ENCODE assay signal across 7 mouse cellular contexts in genomic region chr4:132420471-132420870, GRCm38 (mm10). TPM values are rescaled to one million over a fixed set of nuclear protein-coding genes. Genes with fewer than 3 reads are reported as not detected.
DNase-seq lines count a peak whose midpoint lies in the region; ATAC-seq lines count a peak whose summit lies in the region.

No protein-coding gene starts in this region.

- peaks cover 5% of the 10 kb centered on the region; the same call in 1 of the 2 replicates for H3K4me1 ChIP-seq in neural tube, embryonic 11.5 days (ENCODE audit: control insufficient read depth, insufficient read depth, low read length)
- peaks cover 14% of the 10 kb centered on the region for H3K4me1 ChIP-seq in forebrain, embryonic 14.5 days (ENCODE audit: control insufficient read depth, insufficient read depth, low read length)
- peaks cover 55% of the 10 kb centered on the region for H3K4me1 ChIP-seq in liver, embryonic 12.5 days

- H3K36me3 ChIP-seq in neural tube, embryonic 11.5 days (ENCODE audit: control insufficient read depth, insufficient read depth, low read length) = no peaks in the 10 kb centered on the region
- H3K36me3 ChIP-seq in forebrain, embryonic 14.5 days (ENCODE audit: control insufficient read depth, insufficient read depth, low read length) = no peaks in the 10 kb centered on the region
- no peaks in the 10 kb centered on the region for H3K36me3 ChIP-seq in liver, embryonic 12.5 days

- no peak overlapping the region for H3K27ac ChIP-seq in neural tube, embryonic 11.5 days (ENCODE audit: low read depth, low read length)
- no peak overlapping the region for H3K27ac ChIP-seq in forebrain, embryonic 14.5 days (ENCODE audit: low read depth, low read length)
- H3K27ac ChIP-seq in liver, embryonic 12.5 days = peak overlapping the region; percentile 43

- no peak overlapping the region; the same call in 1 of the 2 replicates for H3K9ac ChIP-seq in neural tube, embryonic 11.5 days (ENCODE audit: low read length)
- H3K9ac ChIP-seq in forebrain, embryonic 14.5 days (ENCODE audit: low read length) = peak overlapping the region; percentile 84; the same call in 1 of the 2 replicates
- H3K9ac ChIP-seq in liver, embryonic 12.5 days = peak overlapping the region; percentile 97; the same call in 1 of the 2 replicates

- H3K4me2 ChIP-seq in neural tube, embryonic 11.5 days (ENCODE audit: low read depth) = peak overlapping the region; percentile 50
- peak overlapping the region; percentile 59 for H3K4me2 ChIP-seq in forebrain, embryonic 14.5 days (ENCODE audit: low read length)
- H3K4me2 ChIP-seq in liver, embryonic 12.5 days = peak overlapping the region; percentile 86

- no peaks in the 10 kb centered on the region for H3K27me3 ChIP-seq in neural tube, embryonic 11.5 days (ENCODE audit: control insufficient read depth, insufficient read depth, low read length)
- H3K27me3 ChIP-seq in forebrain, embryonic 14.5 days (replicated peaks; ENCODE audit: control insufficient read depth, insufficient read depth, low read length) = no peaks in the 10 kb centered on the region
- H3K27me3 ChIP-seq in liver, embryonic 12.5 days (replicated peaks) = no peaks in the 10 kb centered on the region

- ATAC-seq in neural tube, embryonic 11.5 days (ENCODE audit: insufficient read depth, low FRiP score, low TSS enrichment) = no peak
- ATAC-seq in forebrain, embryonic 14.5 days = no peak
- no peak for ATAC-seq in liver, embryonic 12.5 days

- DNase-seq in neural tube, embryonic 11.5 days (ENCODE audit: low spot score) = no peak
- DNase-seq in neural tube, embryonic 10.5 days (ENCODE audit: extremely low spot score, low spot score) = no peak
- no peak for DNase-seq in forebrain, embryonic 14.5 days (ENCODE audit: low spot score)
- no peak for DNase-seq in frontal cortex, postnatal 25 days (ENCODE audit: low spot score in 2 of 2)
- no peak for DNase-seq in adrenal gland, postnatal 4 days (ENCODE audit: low spot score in 2 of 2)
- DNase-seq in testis, postnatal 14 days (ENCODE audit: low spot score) = no peak

- peak overlapping the region; percentile 88 for H3K4me3 ChIP-seq in neural tube, embryonic 11.5 days (ENCODE audit: low read depth, low read length)
- peak overlapping the region; percentile 88 for H3K4me3 ChIP-seq in forebrain, embryonic 14.5 days (ENCODE audit: low read depth, low read length)
- H3K4me3 ChIP-seq in liver, embryonic 12.5 days = peak overlapping the region; percentile 90

- H3K9me3 ChIP-seq in neural tube, embryonic 11.5 days (ENCODE audit: control insufficient read depth, low read length) = no peaks in the 10 kb centered on the region
- no peaks in the 10 kb centered on the region for H3K9me3 ChIP-seq in forebrain, embryonic 14.5 days (replicated peaks; ENCODE audit: control insufficient read depth, low read length)
- no peaks in the 10 kb centered on the region for H3K9me3 ChIP-seq in liver, embryonic 12.5 days (replicated peaks)

- 87% methylated on average over 5 of the region's 5 CpGs for WGBS in neural tube, embryonic 11.5 days
- WGBS in forebrain, embryonic 14.5 days = 70% methylated on average over 5 of the region's 5 CpGs
- WGBS in liver, embryonic 12.5 days (ENCODE audit: insufficient replicate concordance) = 71% methylated on average over 5 of the region's 5 CpGs

RNA-seq across cellular contexts. Expression of gene Phactr4, which starts 1.8 kb away (rescaled TPM):
- 24.7 and 26.9 TPM in 2 replicates for polyA plus RNA-seq in neural tube, embryonic 11.5 days (2014; fragmentation: Nextera tagmentation; extraction: Ambion mirVana)
- polyA plus RNA-seq in forebrain, embryonic 14.5 days (2014; fragmentation: Nextera tagmentation; extraction: Ambion mirVana) = 11.8 and 12.0 TPM in 2 replicates
- 14.4 and 14.5 TPM in 2 replicates for polyA plus RNA-seq in liver, embryonic 12.5 days (2016; fragmentation: Nextera tagmentation; extraction: Ambion mirVana)
- total RNA-seq in adrenal gland, postnatal 4 days (2021) = 10 to 100 TPM; 48.5 to 59.9 TPM

RNA-seq across cellular contexts. Expression of gene Med18, which starts 43.2 kb away (rescaled TPM):
- polyA plus RNA-seq in neural tube, embryonic 11.5 days (2014; fragmentation: Nextera tagmentation; extraction: Ambion mirVana) = 15.7 and 17.0 TPM in 2 replicates
- polyA plus RNA-seq in forebrain, embryonic 14.5 days (2014; fragmentation: Nextera tagmentation; extraction: Ambion mirVana) = 6.2 and 6.3 TPM in 2 replicates
- polyA plus RNA-seq in liver, embryonic 12.5 days (2016; fragmentation: Nextera tagmentation; extraction: Ambion mirVana) = 19.4 and 21.2 TPM in 2 replicates
- 10 to 100 TPM; 13.5 to 13.6 TPM for total RNA-seq in adrenal gland, postnatal 4 days (2021)
